Mouse (Mus musculus) megakaryocyte, embryonic 14.5 days (primary cell): ENCODE measurements at regions not wholly inside any gene's neighbourhood (a gene's known extent, or its start where the extent isn't known, plus 50 kb on each side); places are given as distances from the start of the nearest gene placed in this dataset.

Experiments used
- FLI1 ChIP-seq: IDR thresholded peaks from 2 replicates; pipeline ENCODE4 v1.6.1; 2012; ENCODE audit warnings: low read length, inconsistent platforms, mixed read lengths
- GATA1 ChIP-seq: IDR thresholded peaks from 3 replicates; pipeline ENCODE4 v1.6.1; 2012; ENCODE audit warnings: mixed read lengths, low read length, inconsistent platforms, borderline replicate concordance

GRCm38 (mm10) chr10:11888953-11889352 lies 545.7 kb downstream of the Epm2a start:
- TF ChIP-seq GATA1 (no peak), FLI1 (no peak)
